Mouse (Mus musculus): ENCODE measurements at regions not wholly inside any gene's neighbourhood (a gene's known extent, or its start where the extent isn't known, plus 50 kb on each side); places are given as distances from the start of the nearest gene placed in this dataset.

DNA sequence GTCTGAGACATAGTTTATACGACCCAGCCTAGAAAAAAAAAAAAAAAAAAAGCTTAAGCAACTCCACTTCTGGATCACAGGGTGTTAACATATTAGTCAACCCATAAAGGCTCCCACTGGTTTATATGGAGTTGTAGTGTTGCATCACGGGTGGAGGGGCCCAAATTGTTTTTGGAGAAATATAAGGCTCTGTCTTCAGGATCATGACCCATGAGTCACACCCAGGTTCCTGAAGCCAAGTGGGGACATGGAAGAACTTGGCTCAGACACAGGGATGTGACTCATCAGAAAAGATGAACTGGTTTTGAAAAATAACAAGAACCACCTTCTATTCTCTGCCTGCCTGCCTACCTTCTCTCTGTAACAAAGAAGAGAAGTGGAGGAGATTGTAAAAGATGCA lies 108.5 kb upstream of the Bmp2 start:
- TF ChIP-seq CTCF (IDR thresholded peaks at IDR 0.05; ENCODE audit: extremely low read depth, insufficient read depth, low read length), result no peak
- no peak for TF ChIP-seq POLR2A (IDR thresholded peaks at IDR 0.05; ENCODE audit: extremely low read depth, insufficient read depth, low read length)
